Mouse (Mus musculus) fibroblast of lung, adult 2 months (primary cell): ENCODE data around the gene Smco4.
"Not testable (repeated sequence)": the region's sequence is repeated elsewhere in the genome, so short reads cannot be mapped to it uniquely, and the experiment has no call there.

ENCODE experiments used
- DNase-seq: peaks from one replicate; pipeline ENCODE4 v3.0.0-alpha.2; 2011; ENCODE audit warnings: low read depth

The Smco4 gene

DNA sequence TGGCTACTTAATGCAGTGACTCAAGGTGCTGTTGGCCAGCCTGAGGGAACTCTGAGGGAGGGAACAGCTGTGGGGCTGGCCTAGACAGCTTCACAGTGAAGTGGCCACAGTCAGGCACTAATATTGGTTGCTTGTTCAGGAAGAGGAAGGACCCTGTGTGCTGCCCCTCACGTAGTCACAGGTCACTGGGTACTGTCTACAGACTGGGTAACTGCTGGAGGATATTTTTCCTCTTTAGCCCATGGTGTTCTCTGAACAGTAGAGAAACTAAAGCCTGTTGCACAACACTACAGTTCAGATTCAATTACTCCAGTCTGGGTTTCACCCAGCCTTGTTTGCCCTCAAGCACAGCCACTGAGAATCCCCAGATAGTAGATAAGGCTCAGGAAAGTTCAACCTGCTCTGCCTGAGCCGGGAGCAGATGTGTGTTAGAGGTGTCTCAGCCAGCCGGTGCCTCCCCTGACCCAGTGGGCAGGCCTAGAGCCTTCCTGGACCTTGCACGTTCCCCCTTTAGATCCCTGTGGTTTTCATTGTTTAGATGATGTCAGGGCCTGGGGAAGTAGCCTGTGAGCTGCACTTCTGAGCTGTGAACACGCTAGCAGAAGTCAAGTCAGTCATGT, 48.6 kb downstream of the Smco4 start:
- DNase-seq, result no peak

DNA sequence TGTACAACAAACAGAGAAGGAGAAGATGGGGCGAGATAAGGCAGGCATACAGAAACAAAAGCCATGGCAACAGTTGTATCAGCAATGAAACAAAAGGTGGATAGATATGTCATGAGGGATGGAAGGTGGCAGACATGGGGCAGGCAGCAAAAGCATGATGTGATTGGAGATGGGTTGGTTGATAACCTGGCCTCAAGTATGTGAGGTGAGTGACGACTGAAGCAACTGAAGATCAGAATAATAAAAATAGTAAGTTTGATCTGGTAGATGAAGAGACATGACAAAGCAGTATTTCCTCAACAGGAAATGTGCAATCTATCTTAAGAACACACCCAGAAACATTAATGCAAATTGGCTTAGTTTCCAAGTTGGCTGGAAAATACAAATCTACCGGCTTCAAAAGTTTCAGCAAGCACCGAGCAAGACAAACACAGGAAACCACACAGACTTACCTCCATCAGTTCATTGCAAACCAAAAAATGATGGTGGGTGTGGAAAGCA, 57.3 kb downstream of the Smco4 start:
- no peak for DNase-seq

DNA sequence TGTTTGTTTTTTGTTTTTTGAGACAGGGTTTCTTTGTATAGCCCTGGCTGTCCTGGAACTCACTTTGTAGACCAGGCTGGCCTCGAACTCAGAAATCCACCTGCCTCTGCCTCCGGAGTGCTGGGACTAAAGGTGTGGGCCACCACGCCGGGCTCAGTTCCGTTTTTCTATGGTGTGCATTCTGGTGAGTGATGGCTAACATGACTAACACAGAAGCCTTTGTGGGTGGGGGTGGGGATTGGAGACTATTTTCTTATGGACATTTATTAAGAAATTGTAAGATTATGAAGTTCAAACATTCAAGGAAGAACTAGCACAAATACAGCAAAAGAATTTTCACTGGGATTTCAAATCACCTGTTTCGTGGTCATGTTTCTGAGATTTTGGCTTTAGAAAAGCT, 57.8 kb downstream of the Smco4 start:
- DNase-seq, result not testable (repeated sequence)

DNA sequence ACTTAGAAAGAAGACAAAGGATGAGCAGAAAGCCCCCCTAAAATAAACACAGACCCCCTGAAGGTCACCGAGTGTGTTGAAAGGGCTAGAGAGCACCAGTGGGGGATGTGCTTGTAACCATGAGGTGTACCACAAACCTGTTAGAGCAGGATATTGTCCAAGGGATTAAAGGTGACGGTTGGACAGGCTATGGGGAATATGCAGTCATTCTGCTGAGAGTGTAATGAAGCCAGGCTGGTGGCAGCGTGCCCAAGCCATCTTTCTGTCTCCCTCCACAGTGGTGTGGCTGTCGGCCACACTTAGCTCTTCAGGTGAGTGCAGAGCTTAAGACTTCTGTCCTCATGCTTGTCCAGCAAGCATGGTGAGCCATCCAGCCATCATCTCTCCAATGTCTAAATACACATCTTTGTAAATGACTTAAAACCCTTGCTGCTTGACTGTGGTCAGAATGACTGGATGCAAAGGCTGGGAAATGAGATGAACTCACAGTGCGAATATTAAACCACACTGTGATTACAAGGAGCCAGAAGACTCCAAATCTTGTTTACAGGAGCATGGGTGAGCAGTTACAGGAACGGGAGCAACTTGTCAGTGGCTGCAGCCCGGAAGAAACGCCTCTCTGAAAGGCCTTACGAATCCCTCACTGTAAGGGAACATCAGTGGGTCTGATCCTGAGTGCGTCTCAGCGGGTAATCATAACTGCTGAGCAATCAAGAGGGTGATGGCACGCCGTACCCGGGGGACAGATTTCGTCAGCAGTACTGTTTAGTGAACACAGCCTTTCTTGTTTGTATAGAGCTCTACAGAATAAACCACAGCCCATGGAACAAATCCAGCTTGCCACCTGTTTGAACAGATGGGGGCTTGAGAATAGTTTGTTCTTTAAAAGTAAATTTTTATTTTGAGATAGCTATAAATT, 59.0 kb downstream of the Smco4 start:
- DNase-seq, result no peak

DNA sequence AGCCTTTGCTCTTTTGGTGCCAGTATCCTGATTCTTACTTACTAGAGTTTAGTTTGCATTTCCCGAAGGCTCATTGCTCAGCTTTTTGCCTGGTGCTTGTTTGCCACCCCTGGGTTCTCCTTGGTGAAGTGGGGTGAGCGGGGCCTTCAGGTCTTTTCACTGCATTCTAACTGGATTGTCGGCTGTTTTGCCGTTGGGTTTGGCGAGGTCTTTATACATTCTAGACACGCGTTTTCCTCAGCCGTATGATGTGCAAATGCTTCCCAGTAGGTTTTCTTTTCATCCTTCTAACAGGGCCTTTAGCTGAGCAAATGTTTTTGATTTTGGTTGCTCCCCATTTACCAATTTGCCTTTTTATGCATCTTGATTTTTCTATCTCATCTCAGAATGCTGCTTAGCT, 60.1 kb downstream of the Smco4 start:
- no peak for DNase-seq

DNA sequence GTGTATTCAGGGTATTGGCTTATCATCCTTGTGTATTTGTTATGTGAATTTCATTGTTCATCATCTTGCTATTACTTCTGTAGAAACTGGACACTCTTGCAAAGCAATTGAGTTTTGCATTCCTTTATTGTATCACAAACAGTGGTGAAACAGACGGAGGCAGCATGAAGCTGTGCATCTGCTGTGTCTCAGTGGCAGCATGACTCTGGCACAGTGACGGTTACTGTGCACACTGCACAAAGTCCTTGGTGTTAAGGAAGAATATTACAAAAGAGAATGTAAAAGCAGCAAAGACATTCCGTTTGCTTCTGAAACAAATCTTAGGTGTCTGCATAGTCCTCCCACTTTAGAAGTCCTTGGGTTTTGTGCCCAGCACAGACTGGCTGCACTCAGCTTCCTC, 67.2 kb downstream of the Smco4 start:
- no peak for DNase-seq

DNA sequence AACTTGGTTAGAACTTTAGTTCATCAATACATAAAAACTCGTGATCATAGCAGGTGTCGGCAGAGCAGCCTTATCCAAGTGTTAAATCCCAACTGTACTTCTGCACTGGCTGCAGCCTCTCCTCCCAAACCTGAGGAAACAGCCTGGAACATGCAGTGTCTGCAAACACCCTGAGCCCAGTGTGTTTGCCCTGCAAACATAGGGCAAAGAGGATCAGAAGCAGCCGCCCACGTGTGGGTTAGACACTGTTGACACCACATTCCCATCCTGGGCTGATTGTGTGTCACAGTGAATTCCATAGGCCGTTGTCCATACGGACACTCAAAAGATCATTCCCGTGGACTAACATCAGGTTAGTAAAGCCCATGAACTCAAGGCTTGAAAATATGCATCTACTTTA, 69.1 kb downstream of the Smco4 start:
- no peak for DNase-seq

DNA sequence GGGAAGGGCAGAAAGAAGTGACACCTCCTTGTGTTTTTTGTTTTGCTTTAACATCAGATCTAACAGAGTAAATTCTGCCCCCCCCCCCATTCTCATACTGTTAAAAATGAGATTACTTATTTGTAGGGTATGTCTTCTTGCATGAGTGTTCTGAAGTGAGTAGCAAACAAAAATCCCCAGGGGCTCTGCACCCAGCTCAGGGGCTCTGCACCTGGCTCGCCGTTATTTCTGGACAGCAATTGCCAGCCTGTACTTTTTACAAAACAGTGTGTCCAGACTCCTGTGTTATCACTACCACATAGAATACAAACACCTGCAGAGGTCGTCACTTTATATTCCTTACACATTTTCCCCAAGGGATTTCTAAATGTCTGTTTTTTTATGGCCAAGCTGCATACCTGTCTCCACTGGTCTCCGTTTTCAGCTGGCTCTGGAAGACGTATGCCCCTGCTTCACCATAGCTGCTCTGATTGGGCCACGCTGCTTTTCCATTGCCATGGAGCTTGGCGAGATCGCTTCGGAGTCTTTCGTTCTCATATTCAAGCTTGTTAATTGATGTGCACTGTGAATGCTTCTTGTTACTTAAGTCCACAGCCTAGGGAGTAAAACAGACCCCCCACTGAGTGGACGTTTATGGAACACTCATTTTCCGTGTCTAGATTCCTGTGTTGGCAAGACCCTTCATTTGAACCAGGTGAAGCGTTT, 81.7 kb downstream of the Smco4 start:
- no peak for DNase-seq

DNA sequence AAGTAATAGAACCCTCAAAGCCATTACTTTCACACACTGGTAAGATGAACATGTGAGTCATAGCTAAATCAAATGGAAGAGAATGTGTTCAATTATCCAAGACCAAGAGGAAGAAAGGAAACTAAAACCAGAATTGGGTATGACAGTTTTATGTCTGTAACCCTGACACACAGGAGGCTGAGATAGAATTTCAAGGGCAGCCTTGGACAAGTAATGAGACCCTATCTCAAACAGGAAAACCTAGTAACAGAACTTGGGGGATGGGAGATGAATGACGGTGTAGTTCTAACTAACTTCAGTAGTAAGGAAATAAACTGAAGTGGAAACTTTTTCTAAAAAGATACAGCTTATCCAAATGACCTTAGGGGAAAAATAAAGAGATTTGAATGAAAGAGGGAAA, 85.2 kb downstream of the Smco4 start:
- no peak for DNase-seq

DNA sequence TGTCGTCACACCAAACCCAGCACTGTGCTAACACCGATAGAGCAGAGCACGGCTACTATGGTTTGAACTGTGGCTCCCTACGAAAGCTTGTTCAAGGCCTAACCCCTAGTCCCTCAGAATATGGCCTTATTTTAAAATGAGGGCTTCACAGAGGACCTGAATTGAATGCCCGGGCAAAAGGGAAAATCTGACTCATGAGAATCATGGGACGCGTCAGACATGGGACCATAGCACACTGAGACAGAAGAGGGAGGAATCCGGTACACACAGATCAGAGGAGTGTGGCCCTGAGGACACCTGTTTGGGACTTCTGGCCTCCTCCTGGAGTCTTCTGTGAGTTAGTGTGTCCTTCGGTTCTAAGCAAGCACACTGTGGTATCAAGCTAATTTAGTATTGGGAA, 85.7 kb downstream of the Smco4 start:
- no peak for DNase-seq

DNA sequence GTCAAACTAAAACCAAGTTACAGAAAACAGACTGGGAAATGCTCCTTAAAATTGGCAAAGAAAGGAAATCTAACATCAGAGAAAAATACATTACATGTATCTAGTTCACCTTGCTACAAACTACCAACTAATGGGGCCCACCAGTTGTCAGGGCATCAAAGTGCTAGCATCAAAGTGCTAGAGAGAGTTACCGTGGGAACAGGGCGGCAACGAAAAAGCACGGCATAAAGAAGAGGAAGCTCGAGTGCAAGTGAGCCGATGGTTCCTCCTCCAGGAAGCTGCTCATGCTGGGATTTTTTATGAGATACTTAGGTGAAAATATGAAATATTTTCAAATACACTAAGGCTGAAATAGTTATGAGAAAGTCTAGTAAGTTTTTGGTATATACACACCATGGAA, 86.9 kb downstream of the Smco4 start:
- DNase-seq, result no peak

DNA sequence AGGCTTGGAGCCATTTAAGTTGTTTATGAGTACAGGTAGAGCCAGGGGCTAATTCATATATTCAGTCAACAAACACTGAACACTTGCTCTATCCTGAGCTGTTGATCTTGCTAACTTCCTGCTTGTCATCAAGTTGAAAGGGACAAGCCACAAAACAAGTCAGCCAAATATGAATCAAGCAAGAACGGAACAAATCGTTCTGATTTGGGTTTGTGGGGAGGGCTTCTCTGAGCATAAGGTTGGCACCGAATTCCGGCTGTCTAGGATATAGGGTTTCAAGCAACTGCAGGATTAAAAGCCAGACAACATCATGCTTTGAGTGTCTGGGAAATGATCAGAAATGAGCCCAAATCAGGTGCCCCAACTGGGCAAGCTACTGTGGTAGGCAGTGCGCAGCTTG, 88.8 kb downstream of the Smco4 start:
- DNase-seq, result no peak

DNA sequence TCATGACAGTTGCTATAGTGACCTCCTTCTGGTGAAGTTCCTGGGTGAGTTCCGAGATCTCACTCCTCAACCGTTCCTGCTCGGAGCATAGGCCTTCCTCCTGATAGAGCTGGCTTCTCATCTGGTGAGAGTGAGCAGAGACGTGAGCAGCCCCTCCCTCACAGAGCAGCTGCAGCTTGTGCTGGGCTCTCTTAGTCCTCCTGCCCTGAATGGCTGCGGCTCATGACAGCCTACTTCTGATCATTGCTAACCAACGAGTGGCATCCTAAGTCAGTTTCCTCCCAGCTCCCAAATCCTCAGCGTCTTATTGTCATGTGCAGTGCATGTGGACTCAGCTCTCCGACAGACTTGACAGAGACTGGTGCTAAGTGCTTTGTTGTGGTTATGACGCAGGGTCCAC, 91.0 kb downstream of the Smco4 start:
- no peak for DNase-seq

DNA sequence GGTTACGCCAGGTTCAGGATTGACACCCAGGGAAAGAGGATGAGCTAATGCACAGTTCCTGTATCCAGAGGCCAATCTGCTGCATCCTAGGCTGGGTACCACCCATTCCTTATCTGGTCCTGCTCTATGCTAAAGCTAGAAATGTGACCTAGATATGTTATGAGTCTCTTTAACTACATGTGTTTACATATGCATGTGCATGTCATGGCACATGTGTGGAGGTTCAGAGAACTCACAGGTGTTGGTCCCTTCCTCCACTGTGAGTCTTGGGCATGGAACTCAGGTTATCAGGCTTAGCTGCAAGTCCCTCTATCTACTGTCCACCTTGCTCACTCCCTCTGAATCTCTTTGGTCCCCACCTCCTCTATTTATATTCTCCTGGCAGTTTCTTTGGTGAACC, 92.7 kb downstream of the Smco4 start:
- no peak for DNase-seq

DNA sequence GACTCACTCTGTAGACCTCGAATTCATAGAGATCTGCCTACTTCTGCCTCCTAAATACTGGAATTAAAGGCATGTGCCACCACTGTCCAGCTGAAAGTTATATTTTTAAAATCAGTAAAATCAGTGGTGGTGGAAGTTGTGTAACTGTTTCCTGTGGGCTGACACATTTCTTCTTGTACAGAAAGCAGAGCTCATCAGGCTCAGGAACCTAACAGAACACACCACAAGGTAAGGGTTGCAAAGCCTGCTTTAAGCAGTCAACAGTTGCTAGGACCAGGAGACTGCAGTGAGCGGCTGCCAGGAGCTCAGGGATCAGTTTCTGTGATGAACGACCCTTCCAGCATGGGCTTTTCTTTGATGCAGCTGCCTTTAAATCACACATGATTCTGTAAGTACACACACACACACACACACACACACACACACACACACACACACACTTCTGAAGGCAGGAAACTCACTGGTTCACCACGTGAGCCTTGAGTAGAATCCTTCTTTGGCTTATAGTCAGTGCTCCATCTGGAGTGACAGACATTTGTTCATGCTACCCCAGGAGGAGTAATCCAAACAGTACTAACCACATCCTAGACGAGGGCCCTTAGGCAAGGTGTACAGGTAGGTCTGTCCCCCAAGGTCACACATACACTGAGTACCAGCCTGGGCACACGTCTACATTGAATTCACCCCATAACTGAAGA, 94.1 kb downstream of the Smco4 start:
- DNase-seq, result no peak

DNA sequence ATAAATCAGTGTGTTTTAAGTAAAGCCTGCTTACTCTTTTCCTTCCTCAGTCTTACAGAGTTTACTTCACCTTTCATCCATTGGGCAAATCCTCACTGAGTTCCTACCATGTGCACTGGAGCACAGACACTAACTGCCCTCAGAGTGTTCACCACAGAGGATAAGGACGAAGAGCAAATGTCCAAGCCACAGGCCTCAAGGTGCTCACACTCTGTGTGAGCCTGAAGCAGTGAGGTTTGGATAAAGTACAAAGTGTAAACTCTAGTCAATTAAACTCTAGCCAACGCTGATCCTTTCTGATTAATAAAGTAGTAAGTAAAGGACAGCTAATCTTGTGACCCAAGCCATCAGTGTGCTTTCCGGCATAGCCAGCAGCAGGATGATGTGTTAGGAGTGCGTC, 100.9 kb downstream of the Smco4 start:
- DNase-seq, result no peak
